Mouse (Mus musculus): ENCODE results near the gene Pgpep1.

GRCm38 (mm10) chr8:70602139-70602811, 57.9 kb downstream of the Pgpep1 start:
- no peak for TF ChIP-seq CTCF (IDR thresholded peaks at IDR 0.05; ENCODE audit: low read depth, low read length)
- no peak for TF ChIP-seq POLR2A (IDR thresholded peaks at IDR 0.05; ENCODE audit: extremely low read depth, insufficient read depth, low read length)
